Mouse (Mus musculus): ENCODE data around the gene Ccr9.
A peak's percentile ranks its signal among the peaks of the same experiment; 100 is the strongest.
"Not testable (repeated sequence)": the region's sequence is repeated elsewhere in the genome, so short reads cannot be mapped to it uniquely, and the experiment has no call there.

Gene Ccr9

GRCm38 (mm10) chr9:123678327-123679105 is at the start of gene Ccr9, which contains the start of gene Slc6a20a:
Ccr9 (plus strand) TSS chr9:123678439.
Slc6a20a (minus strand) TSS chr9:123678885.
- DNase-seq = peak; percentile 33 to 36

GRCm38 (mm10) chr9:123631666-123632065 is 46.6 kb upstream of the Ccr9 start:
- peak in 1 of 2 experiments; percentile 34 for DNase-seq

GRCm38 (mm10) chr9:123632281-123632680 is 46.0 kb upstream of the Ccr9 start, which contains the start of gene Slc6a20b:
Slc6a20b (minus strand) TSS chr9:123632565.
- DNase-seq = no peak

GRCm38 (mm10) chr9:123632993-123633392 is 45.2 kb upstream of the Ccr9 start:
- DNase-seq = no peak

- no peak for DNase-seq
Observed at GRCm38 (mm10) chr9:123636771-123637170, 41.5 kb upstream of the Ccr9 start.

- no peak for DNase-seq
Observed at GRCm38 (mm10) chr9:123638231-123638630, 40.0 kb upstream of the Ccr9 start.

- DNase-seq = peak; percentile 27 to 31
Observed at GRCm38 (mm10) chr9:123638668-123639089, 39.6 kb upstream of the Ccr9 start.

GRCm38 (mm10) chr9:123640106-123640505 is 38.1 kb upstream of the Ccr9 start:
- DNase-seq = no peak

- no peak for DNase-seq
Observed at GRCm38 (mm10) chr9:123649785-123650511, 28.3 kb upstream of the Ccr9 start.

GRCm38 (mm10) chr9:123651369-123651768 is 26.9 kb upstream of the Ccr9 start:
- no peak for DNase-seq

GRCm38 (mm10) chr9:123657457-123657856 is 20.8 kb upstream of the Ccr9 start:
- no peak for DNase-seq

- DNase-seq = no peak
Observed at GRCm38 (mm10) chr9:123658981-123659380, 19.3 kb upstream of the Ccr9 start.

GRCm38 (mm10) chr9:123659986-123660676 is 18.1 kb upstream of the Ccr9 start:
- not testable (repeated sequence) for DNase-seq

- peak; percentile 73 to 78 for DNase-seq
Observed at GRCm38 (mm10) chr9:123665645-123666044, 12.6 kb upstream of the Ccr9 start.

GRCm38 (mm10) chr9:123679198-123679597 is 959 bp downstream of the Ccr9 start:
- DNase-seq = no peak

- DNase-seq = no peak
Observed at GRCm38 (mm10) chr9:123683704-123684103, 5.5 kb downstream of the Ccr9 start.

- DNase-seq = no peak
Observed at GRCm38 (mm10) chr9:123686206-123686605, 8.0 kb downstream of the Ccr9 start.

GRCm38 (mm10) chr9:123688227-123688626 is 10.0 kb downstream of the Ccr9 start:
- no peak for DNase-seq

- DNase-seq = no peak
Observed at GRCm38 (mm10) chr9:123695634-123696302, 17.5 kb downstream of the Ccr9 start.

- no peak for DNase-seq
Observed at GRCm38 (mm10) chr9:123701822-123702221, 23.6 kb downstream of the Ccr9 start.

GRCm38 (mm10) chr9:123709226-123709625 is 31.0 kb downstream of the Ccr9 start:
- DNase-seq = no peak

GRCm38 (mm10) chr9:123713111-123713510 is 34.9 kb downstream of the Ccr9 start:
- DNase-seq = no peak

- peak in 1 of 2 experiments; percentile 20 for DNase-seq
Observed at GRCm38 (mm10) chr9:123716301-123716700, 38.1 kb downstream of the Ccr9 start.

All from B cell, adult 2 months (primary cell).